Mouse (Mus musculus) adrenal gland, postnatal 25 days (tissue): ENCODE results near the gene Mia. TPM values are rescaled to one million over a fixed set of nuclear protein-coding genes. Genes with fewer than 3 reads are reported as not detected.

ENCODE experiments used
- DNase-seq: peaks from one replicate; pipeline ENCODE4 v3.0.0; 2021; ENCODE audit warnings: mixed read lengths
- microRNA-seq, 2 experiments: library from miRNA; unstranded; fragments of <30 nt; microRNA quantifications; one replicate each; pipeline ENCODE4 v1.2.0; 2021
- total RNA-seq: library from RNA; stranded (reverse); gene quantifications from 2 replicates; pipeline ENCODE4 v1.2.3, GENCODE M21; 2021

Mia gene
- total RNA-seq, 1 experiment from 2014 or later = not detected

DNA sequence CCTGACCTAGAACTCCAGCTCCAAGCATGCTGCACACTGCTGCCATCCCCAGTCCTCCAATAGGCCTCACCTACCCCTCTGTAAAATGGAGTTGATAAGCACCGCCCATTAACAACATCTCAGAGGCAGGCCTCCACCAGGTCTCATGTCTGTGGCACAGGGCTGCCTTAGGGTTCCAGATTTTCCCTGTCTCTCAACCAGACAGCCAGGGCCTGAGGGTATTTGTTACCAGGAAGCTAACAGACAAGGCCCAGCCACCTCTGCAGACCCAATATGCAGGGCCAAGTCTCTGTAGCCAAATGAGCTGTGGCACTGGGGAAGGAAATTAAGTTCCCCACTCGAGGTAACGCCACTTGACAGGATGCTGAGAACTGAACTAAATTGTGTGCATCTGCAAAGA, 20.0 kb downstream of the Mia start:
- no peak for DNase-seq

DNA sequence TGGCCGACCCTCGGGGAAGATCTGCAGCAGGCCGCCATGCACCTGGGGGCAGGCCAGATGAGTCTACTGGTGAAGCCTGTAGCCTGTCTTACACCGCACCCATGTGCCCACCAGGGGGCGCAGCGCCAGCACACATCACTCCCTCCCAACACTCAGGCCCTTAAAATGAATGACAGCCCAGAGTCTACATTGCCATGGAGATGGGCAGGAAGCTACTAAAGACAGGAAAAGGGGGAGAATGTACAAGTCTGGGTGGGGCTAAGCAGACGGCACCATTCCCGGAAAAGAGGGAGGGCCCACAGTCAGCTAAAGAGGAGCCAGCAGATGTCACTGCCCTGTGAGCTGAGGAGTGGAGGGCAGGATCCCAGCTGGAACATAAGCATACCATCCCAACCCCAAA, 21.1 kb downstream of the Mia start:
- DNase-seq = peak; percentile 86

DNA sequence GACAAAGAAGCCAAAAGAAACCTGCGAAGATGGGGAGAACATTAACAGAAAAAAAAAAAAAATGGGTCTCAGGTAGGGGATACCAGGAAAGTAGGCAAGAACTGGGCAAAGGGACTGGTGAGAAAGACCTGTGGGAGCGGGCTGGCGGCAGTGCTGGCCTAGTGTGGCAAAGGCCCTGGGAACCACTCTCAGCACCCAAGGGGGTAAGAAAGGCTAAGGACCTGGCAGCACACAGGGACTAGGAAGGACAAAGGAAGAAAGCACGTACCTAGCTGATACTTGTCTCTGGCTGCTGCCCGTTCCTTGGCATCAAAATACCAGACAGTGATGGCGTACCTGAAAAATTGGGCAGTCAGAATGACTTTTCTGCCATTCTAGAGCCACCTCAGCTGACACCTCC, 21.7 kb downstream of the Mia start:
- no peak for DNase-seq

DNA sequence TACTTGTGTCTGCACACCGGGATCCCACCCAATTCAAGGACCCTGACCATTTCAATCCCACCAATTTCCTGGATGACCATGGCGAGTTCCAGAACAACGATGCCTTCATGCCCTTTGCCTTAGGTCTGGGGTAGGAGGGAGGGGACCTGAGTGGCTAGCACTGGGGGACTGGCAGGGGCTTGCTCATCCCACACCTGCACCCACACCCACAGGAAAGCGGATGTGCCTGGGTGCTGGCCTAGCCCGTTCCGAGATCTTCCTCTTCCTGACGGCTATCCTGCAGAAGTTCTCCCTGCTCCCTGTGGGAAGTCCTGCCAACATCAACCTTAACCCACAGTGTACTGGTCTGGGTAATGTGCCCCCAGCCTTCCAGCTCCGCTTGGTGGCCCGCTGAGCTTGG, 22.8 kb downstream of the Mia start:
- DNase-seq = no peak

- DNase-seq = no peak
Observed at GRCm38 (mm10) chr7:27156005-27156404, 25.0 kb downstream of the Mia start.

DNA sequence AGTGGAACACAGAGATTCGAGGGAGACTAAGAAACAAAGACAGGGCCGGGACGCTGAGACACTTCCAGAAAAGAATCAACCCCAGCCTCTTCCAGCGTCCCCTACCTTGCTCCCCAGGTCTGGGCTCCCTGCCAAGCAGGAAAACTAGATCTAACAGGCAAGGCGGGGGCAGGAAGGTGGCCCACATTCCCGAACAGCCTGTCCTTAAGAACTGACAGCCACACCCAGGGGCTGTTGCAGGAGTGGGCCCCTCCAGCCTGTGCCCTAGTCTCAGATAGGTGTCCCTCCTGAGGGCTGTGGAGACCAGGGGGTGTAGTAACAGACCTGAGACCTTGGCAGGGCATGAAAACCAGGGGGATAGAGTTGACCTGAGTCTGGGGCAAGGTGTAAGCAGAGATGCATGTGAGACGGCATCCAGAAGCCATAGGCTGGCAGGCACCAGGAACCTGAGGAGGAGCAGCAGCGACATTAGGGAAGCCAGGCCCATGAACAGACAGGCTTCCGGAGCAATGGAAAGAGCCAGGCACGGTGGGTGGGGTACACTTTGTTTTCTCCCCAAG, 27.7 kb downstream of the Mia start, which contains the start of gene Cyp2t4:
Cyp2t4 (plus strand) TSS at position 510 of the 560 bp plus-strand sequence.
- DNase-seq = no peak

GRCm38 (mm10) chr7:27136410-27136996, 44.5 kb downstream of the Mia start:
- no peak for DNase-seq

DNA sequence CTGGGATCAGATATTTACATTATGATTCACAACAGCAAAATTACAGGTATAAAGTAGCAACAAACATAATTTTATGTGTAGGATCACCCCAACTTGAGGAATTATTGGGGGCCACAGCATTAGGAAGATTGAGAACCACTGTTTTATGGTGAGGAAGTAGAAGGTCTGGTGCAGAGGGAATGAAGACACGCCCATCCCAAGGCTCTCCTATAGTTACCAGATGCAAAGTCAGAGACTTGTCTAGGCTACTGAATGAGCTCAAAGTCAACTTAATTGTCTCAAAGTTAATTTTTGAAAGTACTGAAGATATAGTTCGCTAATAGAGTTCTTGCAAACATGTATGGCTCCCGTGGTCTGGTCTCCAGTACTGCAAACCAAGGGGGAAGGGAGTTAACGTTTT, 47.2 kb downstream of the Mia start:
- no peak for DNase-seq

- DNase-seq = peak; percentile 23
Observed at GRCm38 (mm10) chr7:27133156-27133555, 47.8 kb downstream of the Mia start.

GRCm38 (mm10) chr7:27132588-27132987, 48.4 kb downstream of the Mia start:
- DNase-seq = peak; percentile 56

DNA sequence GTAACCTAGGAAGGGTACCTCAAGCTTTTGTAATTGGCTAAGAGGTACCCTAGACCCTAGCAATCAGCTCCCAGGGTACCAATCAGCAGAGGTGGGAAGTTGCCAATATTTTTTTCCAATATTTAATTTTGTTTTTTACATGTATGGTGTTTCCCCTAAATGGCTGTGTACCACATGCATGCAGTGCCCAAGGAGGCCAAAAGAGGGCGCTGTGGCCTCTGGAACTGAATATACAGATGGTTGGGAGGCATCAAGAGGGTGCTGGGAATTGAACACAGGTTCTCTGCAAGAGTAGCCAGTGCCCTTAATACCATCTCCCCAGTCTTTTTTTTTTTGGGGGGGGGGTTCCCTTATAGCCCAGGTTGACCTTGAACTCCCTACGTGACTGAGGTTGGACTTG, 49.6 kb downstream of the Mia start:
- no peak for DNase-seq

DNA sequence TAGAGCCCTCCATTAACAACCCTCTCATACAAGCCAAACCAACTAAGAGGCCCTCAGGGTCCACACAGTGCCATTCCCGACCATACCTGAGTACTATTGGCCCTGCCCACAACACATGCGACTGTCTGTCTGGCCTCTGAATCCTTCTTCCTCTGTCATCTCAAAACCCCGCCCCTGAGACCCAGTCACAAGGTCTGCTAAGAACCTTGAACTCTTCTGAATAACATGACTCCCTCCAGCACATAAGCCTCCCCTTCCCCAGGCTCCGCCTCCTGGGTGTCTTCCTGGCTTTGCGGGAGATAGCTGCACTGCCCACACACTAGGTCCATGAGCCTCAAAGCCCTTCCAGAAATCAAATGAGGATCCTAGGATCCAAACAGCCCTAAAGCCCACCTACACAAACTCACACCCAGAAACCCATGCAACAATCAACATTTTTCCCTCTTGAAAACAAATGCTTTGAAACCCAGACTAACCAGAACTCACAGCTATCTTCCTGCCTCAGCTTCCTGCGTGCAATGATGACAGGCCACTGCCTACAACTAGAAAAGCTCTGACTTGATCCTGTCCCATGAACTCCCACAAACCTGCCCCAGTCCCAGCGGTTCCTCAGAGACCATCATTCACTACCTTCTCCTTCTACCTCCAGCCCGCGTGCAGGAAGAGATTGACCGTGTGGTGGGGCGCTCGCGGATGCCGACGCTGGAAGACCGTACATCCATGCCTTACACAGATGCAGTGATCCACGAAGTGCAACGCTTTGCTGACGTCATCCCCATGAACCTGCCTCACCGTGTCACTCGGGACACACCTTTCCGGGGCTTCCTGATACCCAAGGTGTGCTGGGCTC, 50.2 kb downstream of the Mia start:
- no peak for DNase-seq

GRCm38 (mm10) chr7:27129811-27130210, 51.1 kb downstream of the Mia start:
- no peak for DNase-seq

Small RNAs within 50 kb of the gene (microRNA-seq; reads per million reads assigned to microRNA genes)
- gene Mir1191 (0 to 0.36 reads per million in 2 experiments), gene Mir3101 (0 reads per million in 2 experiments)

Other genes starting within 250 kb of the Mia start
- 1.2 TPM in 1 of 2 replicates, not detected in the other for gene Cyp2a22, start 241.8 kb downstream of the Mia start, total RNA-seq
- gene Cyp2a12, start 152.1 kb downstream of the Mia start, total RNA-seq = 1.8 and 9.6 TPM in 2 replicates
- 1,420 and 1,521 TPM in 2 replicates for gene Cyp2f2, start 61.2 kb downstream of the Mia start, total RNA-seq
- gene Cyp2t4, start 27.4 kb downstream of the Mia start, total RNA-seq = not detected in 2 replicates
- 108 and 120 TPM in 2 replicates for gene Egln2, start 14.4 kb downstream of the Mia start, total RNA-seq
- gene Rab4b, start 2.3 kb downstream of the Mia start, total RNA-seq = 65.7 and 78.2 TPM in 2 replicates
- 0.62 TPM in 1 of 2 replicates, not detected in the other for gene Gm21983, start 71 bp downstream of the Mia start, total RNA-seq
- gene BC024978, start 14.6 kb upstream of the Mia start, total RNA-seq = 23.6 and 28.0 TPM in 2 replicates
- gene Snrpa, start 15.1 kb upstream of the Mia start, total RNA-seq = 108 and 114 TPM in 2 replicates
- gene Itpkc, start 47.5 kb upstream of the Mia start, total RNA-seq = 15.9 and 18.3 TPM in 2 replicates
- 74.4 and 90.3 TPM in 2 replicates for gene Coq8b, start 51.9 kb upstream of the Mia start, total RNA-seq
- 8.4 and 12.6 TPM in 2 replicates for gene Numbl, start 77.3 kb upstream of the Mia start, total RNA-seq
- 62.9 and 66.6 TPM in 2 replicates for gene Ltbp4, start 156.5 kb upstream of the Mia start, total RNA-seq
- gene Shkbp1, start 174.9 kb upstream of the Mia start, total RNA-seq = 23.3 and 28.6 TPM in 2 replicates
- gene Gm20479, start 176.3 kb upstream of the Mia start, total RNA-seq = 0.91 TPM in 1 of 2 replicates, not detected in the other